Mouse (Mus musculus) limb, embryonic 13.5 days (tissue): Measurements from ENCODE around the gene Traf5. TPM values are rescaled to one million over a fixed set of nuclear protein-coding genes. Genes with fewer than 3 reads are reported as not detected.
A peak's percentile ranks its signal among the peaks of the same experiment; 100 is the strongest.

Experiments used
- ATAC-seq: fragments of 200-750 bp; cut with Nextera tagmentation; 2 replicates; pipeline ENCODE4 v1.8.0; 2017; ENCODE audit warnings: low read depth, moderate number of reproducible peaks, moderate TSS enrichment; ENCODE audit not compliant: low FRiP score
- H3K27ac ChIP-seq: fragments of 300-500 bp; sonication (generic); 2 replicates; pipeline ENCODE4 v1.5.1; 2015; ENCODE audit warnings: inconsistent platforms, mild to moderate bottlenecking, moderate library complexity
- H3K27me3 ChIP-seq: fragments of 300-500 bp; sonication (generic); 2 replicates; pipeline ENCODE4 v1.6.1; 2015; ENCODE audit warnings: mild to moderate bottlenecking, inconsistent platforms
- H3K36me3 ChIP-seq: fragments of 300-500 bp; sonication (generic); 2 replicates; pipeline ENCODE4 v1.6.1; 2015; ENCODE audit warnings: inconsistent platforms, mild to moderate bottlenecking, moderate library complexity
- H3K4me1 ChIP-seq: fragments of 300-500 bp; sonication (generic); 2 replicates; pipeline ENCODE4 v1.6.1; 2015; ENCODE audit warnings: inconsistent platforms
- H3K4me2 ChIP-seq: fragments of 300-500 bp; sonication (generic); replicated peaks from 2 replicates; pipeline ENCODE4 v1.6.1; 2015; ENCODE audit warnings: inconsistent platforms, mild to moderate bottlenecking, moderate library complexity
- H3K4me3 ChIP-seq: fragments of 300-500 bp; sonication (generic); 2 replicates; pipeline ENCODE4 v1.5.1; 2015; ENCODE audit warnings: moderate library complexity, mild to moderate bottlenecking, inconsistent platforms
- H3K9ac ChIP-seq: fragments of 300-500 bp; sonication (generic); 2 replicates; pipeline ENCODE4 v1.6.1; 2015; ENCODE audit warnings: mild to moderate bottlenecking, inconsistent platforms
- H3K9me3 ChIP-seq: fragments of 300-500 bp; sonication (generic); 2 replicates; pipeline ENCODE4 v1.6.1; 2016; ENCODE audit warnings: inconsistent platforms
- WGBS: fragments of 180-500 bp; shearing (Covaris S2); methylation state at CpG from one replicate; pipeline ENCODE4 v1.1.7; 2015; 5-methylcytosine and 5-hydroxymethylcytosine counted together
- polyA plus RNA-seq: library from polyadenylated mRNA; unstranded; fragments of >200 nt; fragmentation: Nextera tagmentation; extraction: Ambion mirVana; gene quantifications from 2 replicates; pipeline ENCODE4 v1.2.1, GENCODE M21; 2015

Traf5 gene
- polyA plus RNA-seq, 1 experiment from 2014 or later, result 18.7 TPM

DNA sequence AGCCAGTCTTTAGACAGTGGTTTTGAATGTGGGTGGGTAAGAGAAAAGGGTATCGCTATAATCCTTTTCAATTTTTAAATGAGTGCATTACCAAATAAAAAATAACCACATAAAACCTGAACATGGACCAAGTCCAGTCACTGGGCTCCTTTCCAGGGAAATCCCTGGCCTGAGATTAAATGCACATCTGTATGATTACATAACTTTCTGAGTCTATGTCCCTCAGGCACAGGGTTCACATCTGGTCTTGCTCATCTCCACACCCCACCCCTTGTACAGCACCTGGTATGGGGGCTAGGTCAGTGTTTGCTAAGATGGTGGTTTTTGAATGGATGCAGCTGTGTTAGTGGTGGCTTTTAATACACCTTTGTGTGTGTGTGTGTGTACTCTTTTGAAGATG, 19.9 kb downstream of the Traf5 start:
- no peak overlapping the region for H3K4me3 ChIP-seq
- H3K4me1 ChIP-seq, result peaks cover 38% of the 10 kb centered on the region
- H3K9me3 ChIP-seq, result no peaks in the 10 kb centered on the region
- ATAC-seq, result peak; percentile 60
- H3K9ac ChIP-seq, result no peak overlapping the region
- H3K27ac ChIP-seq, result no peak overlapping the region
- no peaks in the 10 kb centered on the region for H3K27me3 ChIP-seq
- H3K4me2 ChIP-seq, result no peak overlapping the region
- H3K36me3 ChIP-seq, result peaks cover 2% of the 10 kb centered on the region; the same call in 1 of the 2 replicates
- 43% methylated on average over 1 of the region's 1 CpGs for WGBS

DNA sequence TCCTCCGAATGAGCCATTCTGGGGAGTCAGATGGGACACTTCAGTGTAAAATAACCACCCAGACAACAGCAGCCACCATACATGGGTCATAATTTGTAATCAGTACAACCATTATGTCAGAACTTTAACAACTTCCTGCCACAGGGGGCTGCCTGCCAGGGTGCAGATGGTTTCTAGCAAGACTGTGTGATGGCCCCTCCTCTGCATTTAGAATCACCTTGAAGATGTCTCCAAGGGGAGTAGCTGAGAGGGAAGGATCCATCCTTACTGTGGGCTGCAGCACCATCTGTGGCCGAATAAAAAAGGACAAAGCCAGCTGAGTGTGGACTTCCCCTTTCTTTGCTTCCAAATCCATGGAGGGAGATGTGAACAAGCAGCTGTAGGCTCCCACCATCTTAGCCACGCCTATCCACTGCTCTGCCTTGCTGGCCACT, 21.7 kb downstream of the Traf5 start:
- WGBS, result 29% methylated on average over 3 of the region's 3 CpGs
- H3K4me1 ChIP-seq, result peaks cover 38% of the 10 kb centered on the region
- H3K4me3 ChIP-seq, result no peak overlapping the region
- peak overlapping the region; percentile 57 for H3K4me2 ChIP-seq
- peak overlapping the region; percentile 44; the same call in 1 of the 2 replicates for H3K27ac ChIP-seq
- H3K27me3 ChIP-seq, result no peaks in the 10 kb centered on the region
- peak; percentile 25; the same call in 1 of the 2 replicates for ATAC-seq
- no peaks in the 10 kb centered on the region for H3K9me3 ChIP-seq
- H3K9ac ChIP-seq, result no peak overlapping the region
- peaks cover 19% of the 10 kb centered on the region for H3K36me3 ChIP-seq

DNA sequence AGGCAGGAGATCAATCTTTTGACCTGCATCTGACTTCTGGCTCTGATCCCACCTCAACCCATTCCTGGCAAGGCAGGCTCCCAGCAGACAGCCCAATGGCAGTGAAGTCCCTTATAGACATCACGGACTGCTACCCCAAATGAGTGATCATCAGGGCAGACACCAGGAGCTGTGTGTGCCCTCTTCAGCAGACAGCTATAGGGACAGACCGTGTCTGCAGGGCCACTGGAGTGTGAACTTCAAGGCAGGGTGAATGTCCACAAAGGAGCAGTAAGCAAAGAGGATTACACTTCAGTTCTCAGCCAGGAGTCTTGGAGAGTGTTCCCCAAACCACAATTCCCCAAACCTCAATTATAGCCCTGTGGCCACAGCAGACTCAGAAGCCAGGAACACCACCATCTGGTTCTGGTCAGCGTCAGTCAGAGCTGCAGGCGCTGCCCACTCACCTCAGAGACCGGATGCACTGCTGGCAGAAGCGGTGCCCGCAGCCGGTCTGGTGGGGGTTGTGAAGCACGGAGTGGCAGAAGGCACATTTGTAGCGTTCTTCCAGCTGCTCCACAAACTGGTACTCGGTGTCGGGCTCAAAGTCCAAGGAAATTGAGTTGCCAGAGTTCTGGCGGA, 22.3 kb downstream of the Traf5 start:
- Histone ChIP-seq H3K4me3 (no peak overlapping the region), H3K9ac (no peak overlapping the region), H3K4me2 (peak overlapping the region; percentile 57), H3K27ac (peak overlapping the region; percentile 44; the same call in 1 of the 2 replicates), H3K27me3 (no peaks in the 10 kb centered on the region), H3K4me1 (peaks cover 38% of the 10 kb centered on the region), H3K36me3 (peaks cover 24% of the 10 kb centered on the region), H3K9me3 (no peaks in the 10 kb centered on the region)
- WGBS, result 12% methylated on average over 13 of the region's 13 CpGs
- ATAC-seq, result peak; percentile 34; the same call in 1 of the 2 replicates

- Histone ChIP-seq H3K4me1 (peaks cover 38% of the 10 kb centered on the region), H3K9ac (no peak overlapping the region), H3K9me3 (peaks cover 4% of the 10 kb centered on the region; the same call in 1 of the 2 replicates), H3K36me3 (peaks cover 38% of the 10 kb centered on the region), H3K27me3 (no peaks in the 10 kb centered on the region), H3K4me2 (no peak overlapping the region), H3K4me3 (no peak overlapping the region), H3K27ac (no peak overlapping the region)
- no peak for ATAC-seq
- 72% methylated on average over 2 of the region's 2 CpGs for WGBS
These were observed 24.2 kb downstream of the Traf5 start for GRCm38 (mm10) chr1:192068188-192068587.

DNA sequence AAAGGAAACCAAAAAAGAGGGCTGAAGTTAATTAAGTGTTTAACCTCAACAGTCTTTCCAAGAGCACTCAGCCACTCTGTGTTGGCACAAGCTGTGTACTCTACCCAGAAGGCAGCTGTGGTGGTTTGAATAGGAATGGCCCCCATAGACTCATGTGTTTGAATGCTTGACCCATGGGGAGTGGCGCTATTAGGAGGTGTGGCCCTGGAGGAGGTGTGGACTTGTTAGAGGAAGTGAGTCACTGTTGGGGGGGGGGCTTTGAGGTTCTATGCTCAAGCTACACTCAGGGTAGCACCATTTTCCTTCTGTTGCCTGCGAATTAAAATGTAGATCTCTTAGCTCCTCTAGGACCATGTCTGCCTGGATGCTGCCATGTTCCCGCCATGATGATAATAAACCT, 25.4 kb downstream of the Traf5 start:
- ATAC-seq, result no peak
- peaks cover 4% of the 10 kb centered on the region; the same call in 1 of the 2 replicates for H3K9me3 ChIP-seq
- H3K27me3 ChIP-seq, result no peaks in the 10 kb centered on the region
- no peak overlapping the region for H3K9ac ChIP-seq
- H3K4me3 ChIP-seq, result no peak overlapping the region
- H3K4me1 ChIP-seq, result peaks cover 27% of the 10 kb centered on the region
- H3K27ac ChIP-seq, result no peak overlapping the region
- H3K4me2 ChIP-seq, result no peak overlapping the region
- H3K36me3 ChIP-seq, result peaks cover 46% of the 10 kb centered on the region
- WGBS, result 88% methylated on average over 3 of the region's 3 CpGs

- no peak for ATAC-seq
- H3K36me3 ChIP-seq, result peaks cover 57% of the 10 kb centered on the region
These were observed 29.0 kb downstream of the Traf5 start for GRCm38 (mm10) chr1:192063209-192063946.

DNA sequence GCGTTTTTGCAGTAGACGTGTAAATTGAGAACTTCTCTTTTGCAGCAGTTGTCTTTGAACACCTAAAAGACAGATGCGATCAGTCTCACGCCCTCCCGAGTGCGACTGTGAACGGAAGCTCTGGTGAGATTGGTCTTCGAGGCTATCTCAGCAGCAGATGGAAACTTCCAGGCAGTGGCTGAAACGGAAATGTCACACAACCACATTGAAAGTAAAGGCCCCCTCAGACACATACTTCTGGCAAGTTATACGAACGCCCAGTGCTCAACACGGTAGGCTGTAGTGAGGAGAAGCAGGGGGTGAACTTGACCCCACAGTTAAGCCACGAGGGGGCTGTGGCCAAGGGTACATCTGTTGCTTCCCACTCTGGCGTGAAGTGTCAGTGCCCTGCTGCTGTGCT, 29.7 kb downstream of the Traf5 start:
- H3K4me3 ChIP-seq, result no peak overlapping the region
- 87% methylated on average over 14 of the region's 14 CpGs for whole genome bisulfite sequencing
- H3K36me3 ChIP-seq, result peaks cover 57% of the 10 kb centered on the region
- H3K9ac ChIP-seq, result no peak overlapping the region
- H3K9me3 ChIP-seq, result peaks cover 4% of the 10 kb centered on the region; the same call in 1 of the 2 replicates
- H3K4me2 ChIP-seq, result no peak overlapping the region
- no peaks in the 10 kb centered on the region for H3K4me1 ChIP-seq
- no peak for ATAC-seq
- H3K27ac ChIP-seq, result no peak overlapping the region
- H3K27me3 ChIP-seq, result no peaks in the 10 kb centered on the region

More at GRCm38 (mm10) chr1:192063209-192063946, 29.0 kb downstream of the Traf5 start:
- Histone ChIP-seq H3K27me3 (no peaks in the 10 kb centered on the region), H3K9me3 (peaks cover 4% of the 10 kb centered on the region; the same call in 1 of the 2 replicates), H3K9ac (no peak overlapping the region), H3K27ac (no peak overlapping the region), H3K4me2 (no peak overlapping the region), H3K4me3 (no peak overlapping the region), H3K4me1 (no peaks in the 10 kb centered on the region)
- 91% methylated on average over 8 of the region's 8 CpGs for WGBS

GRCm38 (mm10) chr1:192061666-192062306, 30.6 kb downstream of the Traf5 start:
- Histone ChIP-seq H3K9ac (no peak overlapping the region), H3K27ac (no peak overlapping the region), H3K4me3 (no peak overlapping the region), H3K27me3 (no peaks in the 10 kb centered on the region), H3K36me3 (peaks cover 52% of the 10 kb centered on the region), H3K4me1 (no peaks in the 10 kb centered on the region), H3K4me2 (no peak overlapping the region), H3K9me3 (peaks cover 4% of the 10 kb centered on the region; the same call in 1 of the 2 replicates)
- ATAC-seq, result peak; percentile 82
- 61% methylated on average over 4 of the region's 4 CpGs for WGBS

DNA sequence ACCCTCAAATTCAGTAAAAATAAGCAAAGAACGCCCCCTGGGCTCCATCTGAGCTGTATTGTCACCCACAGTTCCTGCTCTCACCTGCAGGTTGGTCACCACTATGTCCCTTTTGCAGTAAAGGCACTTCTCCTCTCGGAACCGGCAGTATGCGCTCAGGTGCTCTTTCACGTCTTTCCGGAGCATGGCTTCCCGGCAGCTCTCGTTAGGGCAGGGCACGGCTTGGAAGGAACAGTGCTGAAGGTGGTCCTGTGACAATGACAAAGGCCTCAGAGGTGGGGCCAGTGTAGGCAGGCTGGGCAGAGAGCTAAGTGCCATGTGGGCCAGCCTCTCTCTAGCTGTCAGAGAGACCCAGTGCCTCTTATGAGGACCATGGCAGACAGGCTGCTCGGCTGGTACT, 33.4 kb downstream of the Traf5 start:
- Histone ChIP-seq H3K4me1 (no peaks in the 10 kb centered on the region), H3K9ac (no peak overlapping the region), H3K27me3 (no peaks in the 10 kb centered on the region), H3K4me3 (no peak overlapping the region), H3K36me3 (peaks cover 36% of the 10 kb centered on the region), H3K9me3 (peaks cover 4% of the 10 kb centered on the region; the same call in 1 of the 2 replicates), H3K27ac (no peak overlapping the region), H3K4me2 (no peak overlapping the region)
- ATAC-seq, result no peak
- 72% methylated on average over 10 of the region's 10 CpGs for WGBS

- Histone ChIP-seq H3K36me3 (peaks cover 16% of the 10 kb centered on the region), H3K4me1 (no peaks in the 10 kb centered on the region), H3K27ac (no peak overlapping the region), H3K27me3 (no peaks in the 10 kb centered on the region), H3K4me2 (no peak overlapping the region), H3K4me3 (no peak overlapping the region), H3K9ac (no peak overlapping the region), H3K9me3 (no peaks in the 10 kb centered on the region)
- 58% methylated on average over 3 of the region's 3 CpGs for WGBS
- ATAC-seq, result no peak
These were observed 38.6 kb downstream of the Traf5 start for GRCm38 (mm10) chr1:192053726-192054125.

DNA sequence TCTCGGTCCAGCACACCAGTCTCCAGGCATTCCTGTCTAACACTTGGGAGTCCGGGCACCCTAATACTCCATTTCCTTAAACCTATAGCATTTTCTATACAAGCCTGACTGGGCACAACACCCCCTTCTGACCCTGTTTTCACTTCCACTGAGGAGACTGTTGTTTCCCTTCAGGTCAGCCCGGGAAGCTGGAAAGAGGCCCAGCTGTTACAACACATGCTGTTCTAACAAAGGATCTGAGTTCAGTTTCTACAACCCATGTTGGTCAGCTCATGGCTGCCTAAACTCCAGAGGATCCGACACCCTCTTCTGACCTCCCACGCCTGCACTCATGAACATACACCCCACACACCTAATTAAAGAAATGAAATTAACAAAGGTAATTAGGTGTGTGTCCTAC, 39.4 kb downstream of the Traf5 start:
- 81% methylated on average over 5 of the region's 5 CpGs for WGBS
- Histone ChIP-seq H3K4me1 (no peaks in the 10 kb centered on the region), H3K27ac (no peak overlapping the region), H3K9me3 (no peaks in the 10 kb centered on the region), H3K4me3 (no peak overlapping the region), H3K27me3 (no peaks in the 10 kb centered on the region), H3K9ac (no peak overlapping the region), H3K36me3 (peaks cover 13% of the 10 kb centered on the region), H3K4me2 (no peak overlapping the region)
- no peak for ATAC-seq

DNA sequence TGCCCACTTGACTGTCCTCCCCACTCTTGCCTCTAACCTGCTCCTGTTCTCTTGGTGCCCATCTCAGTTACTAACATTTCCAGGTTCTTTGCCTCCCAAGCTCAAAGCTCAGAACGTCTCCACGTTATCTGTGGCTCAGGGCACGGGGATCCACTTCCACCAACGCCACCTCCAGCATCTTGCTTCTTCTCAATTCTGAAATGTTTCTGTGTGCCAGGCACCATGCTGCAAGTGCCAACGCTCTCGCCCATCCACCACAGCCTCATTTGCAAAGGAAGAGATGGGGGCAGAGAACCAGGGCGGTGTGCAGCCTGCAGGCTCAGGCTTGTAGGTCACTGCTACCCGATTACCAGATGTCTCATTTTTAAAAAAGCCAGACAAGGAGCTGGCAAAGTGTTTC, 39.9 kb downstream of the Traf5 start:
- no peak overlapping the region for H3K9ac ChIP-seq
- H3K27ac ChIP-seq, result no peak overlapping the region
- ATAC-seq, result no peak
- no peak overlapping the region for H3K4me3 ChIP-seq
- no peaks in the 10 kb centered on the region for H3K4me1 ChIP-seq
- no peak overlapping the region for H3K4me2 ChIP-seq
- 86% methylated on average over 8 of the region's 8 CpGs for WGBS
- no peaks in the 10 kb centered on the region for H3K9me3 ChIP-seq
- peaks cover 13% of the 10 kb centered on the region for H3K36me3 ChIP-seq
- no peaks in the 10 kb centered on the region for H3K27me3 ChIP-seq
